Mouse (Mus musculus) neural tube, embryonic 11.5 days (tissue): Measurements from ENCODE around the gene L3mbtl1. TPM values are rescaled to one million over a fixed set of nuclear protein-coding genes. Genes with fewer than 3 reads are reported as not detected.

Source experiments
- polyA plus RNA-seq: library from polyadenylated mRNA; unstranded; fragments of >200 nt; fragmentation: Nextera tagmentation; extraction: Ambion mirVana; gene quantifications from 2 replicates; pipeline ENCODE4 v1.2.1, GENCODE M21; 2014

L3mbtl1 gene
- polyA plus RNA-seq, 1 experiment from 2014 or later = 0.05 TPM

Other genes with a start within 250 kb of the L3mbtl1 start
- gene Srsf6, start 11.9 kb upstream of the L3mbtl1 start, polyA plus RNA-seq = 272 and 284 TPM in 2 replicates
- gene Sgk2, start 43.9 kb downstream of the L3mbtl1 start, polyA plus RNA-seq = not detected in 2 replicates
- gene Ift52, start 73.9 kb downstream of the L3mbtl1 start, polyA plus RNA-seq = 52.8 and 55.3 TPM in 2 replicates
- 26.6 and 27.0 TPM in 2 replicates for gene Mybl2, start 111.2 kb downstream of the L3mbtl1 start, polyA plus RNA-seq
- 0.29 TPM in 1 of 2 replicates, not detected in the other for gene Gtsf1l, start 144.4 kb downstream of the L3mbtl1 start, polyA plus RNA-seq